Mouse (Mus musculus): ENCODE data around the gene Olfr960. TPM values are rescaled to one million over a fixed set of nuclear protein-coding genes. Genes with fewer than 3 reads are reported as not detected.

Gene Olfr960
- not detected in 2 replicates for polyA plus RNA-seq (2015; fragmentation: Nextera tagmentation; extraction: Ambion mirVana)

DNA sequence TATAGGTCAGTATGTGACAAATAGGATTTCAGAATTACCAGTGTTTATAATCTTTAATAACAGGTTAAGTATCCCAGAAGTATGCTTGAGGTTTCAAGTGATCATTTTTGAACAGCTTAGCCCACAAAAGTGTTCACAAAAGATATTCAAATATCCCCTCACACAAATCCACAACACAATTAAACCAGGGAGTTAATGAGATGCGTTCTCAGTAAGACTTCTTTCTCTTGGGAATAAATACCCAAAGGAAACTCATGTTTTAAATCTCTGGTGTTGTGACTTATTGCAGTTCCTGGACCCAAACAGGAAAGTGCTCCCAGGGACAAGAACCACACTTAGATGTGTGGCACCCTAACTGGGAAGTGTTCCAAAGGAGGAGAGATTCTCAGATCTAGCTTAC, at the start of gene Olfr960:
Gene Olfr960, plus strand, starts transcription at position 301 of the 400 bp plus-strand sequence.
- H3K9ac ChIP-seq = no peak within 1 kb of the TSS
- H3K36me3 ChIP-seq = no peaks in the 10 kb centered on the region
- H3K9me3 ChIP-seq = no peaks in the 10 kb centered on the region
- H3K27me3 ChIP-seq (replicated peaks) = no peaks in the 10 kb centered on the region
- no peak within 1 kb of the TSS for H3K27ac ChIP-seq
- H3K4me2 ChIP-seq = no peak within 1 kb of the TSS
- 79% methylated on average over 1 of the region's 1 CpGs for WGBS
- no peak within 1 kb of the TSS for H3K4me3 ChIP-seq (replicated peaks)
- H3K4me1 ChIP-seq = no peaks in the 10 kb centered on the region
- ATAC-seq (ENCODE audit: insufficient read depth, low FRiP score, low read depth) = no peak

DNA sequence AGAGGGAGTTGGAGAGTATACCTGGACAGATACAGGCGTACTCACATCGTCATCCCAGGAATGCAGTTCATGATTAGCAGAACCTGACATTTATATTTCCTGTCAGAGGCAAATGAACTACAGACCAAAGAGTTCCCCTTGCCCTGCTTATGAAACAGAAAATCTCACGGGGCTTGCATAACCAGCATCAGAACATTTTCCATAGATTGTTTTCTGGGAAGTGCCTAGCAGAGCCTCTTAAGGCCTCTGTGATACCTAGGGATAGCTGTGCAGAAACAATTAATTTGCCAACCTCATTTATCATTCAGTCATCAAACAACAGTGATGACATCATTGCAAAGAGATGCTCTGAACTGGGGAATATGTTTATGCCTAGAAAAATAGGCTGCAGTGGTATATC, 45.7 kb upstream of the Olfr960 start, which contains the start of gene Olfr959:
Gene Olfr959, minus strand, starts transcription at position 101 of the 400 bp plus-strand sequence.
- ATAC-seq (ENCODE audit: insufficient read depth, low FRiP score, low read depth) = no peak

DNA sequence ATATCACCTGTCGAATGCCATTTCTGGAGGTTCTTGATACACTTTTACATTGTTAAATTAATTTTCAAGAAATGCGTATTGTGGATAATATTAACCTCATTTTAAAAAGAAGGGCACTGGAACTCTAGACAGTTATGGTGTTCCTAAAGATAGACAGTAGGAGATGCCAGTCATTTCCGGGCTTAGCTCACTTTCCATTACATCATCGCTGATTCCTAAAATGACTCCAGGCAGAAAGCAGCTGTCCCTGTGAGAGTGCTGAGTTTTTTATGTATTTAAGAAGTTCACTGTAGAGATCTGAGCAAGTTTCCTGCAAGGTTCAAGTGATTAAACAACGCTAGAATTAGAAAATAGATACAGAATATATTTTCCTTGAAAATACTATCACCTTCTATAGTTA, 44.1 kb upstream of the Olfr960 start:
- no peaks in the 10 kb centered on the region for H3K4me1 ChIP-seq
- H3K9me3 ChIP-seq = no peaks in the 10 kb centered on the region
- ATAC-seq (ENCODE audit: insufficient read depth, low FRiP score, low read depth) = no peak

More for the DNA sequence above, 45.7 kb upstream of the Olfr960 start, which contains the start of gene Olfr959:
- WGBS = 75% methylated on average over 3 of the region's 3 CpGs
- Histone ChIP-seq H3K4me2 (no peak within 1 kb of the TSS), H3K9me3 (no peaks in the 10 kb centered on the region), H3K36me3 (no peaks in the 10 kb centered on the region), H3K9ac (no peak within 1 kb of the TSS), H3K27ac (no peak within 1 kb of the TSS), H3K27me3 (replicated peaks) (no peaks in the 10 kb centered on the region), H3K4me3 (replicated peaks) (no peak within 1 kb of the TSS), H3K4me1 (no peaks in the 10 kb centered on the region)

DNA sequence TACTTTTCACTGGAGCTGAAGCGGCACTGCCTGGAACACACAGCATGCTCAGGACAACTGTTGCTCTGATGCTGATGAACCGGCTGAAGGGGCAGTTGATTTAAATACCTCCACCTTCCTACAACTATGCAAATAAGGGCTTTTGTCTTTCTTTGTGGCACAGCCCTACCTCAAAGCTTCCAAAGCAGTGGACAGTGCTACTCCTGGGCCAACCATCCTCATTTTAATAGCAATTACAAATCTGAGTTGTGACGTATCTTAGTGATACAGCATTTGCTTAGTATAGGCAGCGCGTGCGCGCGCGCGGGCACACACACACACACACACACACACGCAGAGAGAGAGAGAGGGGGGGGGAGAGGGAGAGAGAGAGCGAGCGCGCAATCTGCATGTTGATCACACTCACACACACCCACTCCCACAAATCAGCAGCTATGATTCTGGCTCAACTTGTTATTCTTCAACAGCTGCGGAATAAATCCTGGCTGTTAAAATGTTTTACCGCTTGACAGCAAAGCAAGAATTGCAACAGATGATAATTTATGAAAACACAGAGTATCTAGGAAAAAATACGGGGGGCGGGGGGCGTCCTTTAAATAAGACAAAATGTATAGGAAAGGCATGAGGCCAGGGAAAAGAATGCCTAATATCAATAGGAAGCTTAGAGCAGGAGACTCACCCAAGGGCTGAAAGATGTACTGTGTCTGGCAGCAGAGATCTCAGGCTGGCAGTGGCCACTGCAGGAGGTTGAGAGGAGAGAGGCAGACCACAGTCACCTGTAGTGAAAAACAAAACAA, 18.4 kb upstream of the Olfr960 start:
- ATAC-seq (ENCODE audit: insufficient read depth, low FRiP score, low read depth) = peak; percentile 56; the same call in 1 of the 2 replicates
- WGBS = under 1% methylated on average over 19 of the region's 19 CpGs
- no peaks in the 10 kb centered on the region for H3K36me3 ChIP-seq
- H3K4me2 ChIP-seq = peak overlapping the region; percentile 78
- no peaks in the 10 kb centered on the region for H3K27me3 ChIP-seq (replicated peaks)
- H3K27ac ChIP-seq = 0 out of 2 replicates have a peak overlapping the region, but pooled peaks have one; percentile 18
- H3K4me3 ChIP-seq (replicated peaks) = peak overlapping the region; percentile 43
- H3K9ac ChIP-seq = 0 out of 2 replicates have a peak overlapping the region, but pooled peaks have one; percentile 9
- no peaks in the 10 kb centered on the region for H3K9me3 ChIP-seq
- no peaks in the 10 kb centered on the region for H3K4me1 ChIP-seq

More for the DNA sequence above, 44.1 kb upstream of the Olfr960 start:
- WGBS = 82% methylated on average over 5 of the region's 5 CpGs
- H3K4me2 ChIP-seq = no peak overlapping the region
- no peaks in the 10 kb centered on the region for H3K36me3 ChIP-seq
- no peak overlapping the region for H3K4me3 ChIP-seq (replicated peaks)
- H3K27ac ChIP-seq = no peak overlapping the region
- no peak overlapping the region for H3K9ac ChIP-seq
- H3K27me3 ChIP-seq (replicated peaks) = no peaks in the 10 kb centered on the region

- 1% methylated on average over 9 of the region's 9 CpGs for WGBS
- Histone ChIP-seq H3K9ac (0 out of 2 replicates have a peak overlapping the region, but pooled peaks have one; percentile 9), H3K27ac (0 out of 2 replicates have a peak overlapping the region, but pooled peaks have one; percentile 18), H3K36me3 (no peaks in the 10 kb centered on the region), H3K27me3 (replicated peaks) (no peaks in the 10 kb centered on the region), H3K4me3 (replicated peaks) (peak overlapping the region; percentile 43), H3K9me3 (no peaks in the 10 kb centered on the region), H3K4me2 (peak overlapping the region; percentile 78), H3K4me1 (no peaks in the 10 kb centered on the region)
- ATAC-seq (ENCODE audit: insufficient read depth, low FRiP score, low read depth) = 0 out of 2 replicates have a peak, but pooled peaks have one; percentile 52
These were observed 17.8 kb upstream of the Olfr960 start for GRCm38 (mm10) chr9:39603333-39603845.

- WGBS = 0% methylated on average over 8 of the region's 8 CpGs
- H3K27me3 ChIP-seq (replicated peaks) = no peaks in the 10 kb centered on the region
- H3K27ac ChIP-seq = peak within 1 kb of the TSS; percentile 40; the same call in 1 of the 2 replicates
- 0 out of 2 replicates have a peak within 1 kb of the TSS, but pooled peaks have one; percentile 25 for H3K9ac ChIP-seq
- H3K36me3 ChIP-seq = no peaks in the 10 kb centered on the region
- H3K4me2 ChIP-seq = peak within 1 kb of the TSS; percentile 78
- peak within 1 kb of the TSS; percentile 43 for H3K4me3 ChIP-seq (replicated peaks)
- H3K9me3 ChIP-seq = no peaks in the 10 kb centered on the region
- no peaks in the 10 kb centered on the region for H3K4me1 ChIP-seq
- ATAC-seq (ENCODE audit: insufficient read depth, low FRiP score, low read depth) = peak; percentile 62; the same call in 1 of the 2 replicates
These were observed 17.1 kb upstream of the Olfr960 start, which contains the start of gene AW551984 for GRCm38 (mm10) chr9:39603999-39604453. Gene AW551984, minus strand, starts transcription at chr9:39604403.

GRCm38 (mm10) chr9:39608497-39608896, 12.7 kb upstream of the Olfr960 start:
- H3K27me3 ChIP-seq (replicated peaks) = no peaks in the 10 kb centered on the region
- no peaks in the 10 kb centered on the region for H3K4me1 ChIP-seq
- no peak overlapping the region for H3K9ac ChIP-seq
- H3K27ac ChIP-seq = no peak overlapping the region
- no peaks in the 10 kb centered on the region for H3K36me3 ChIP-seq
- H3K4me3 ChIP-seq (replicated peaks) = no peak overlapping the region
- ATAC-seq (ENCODE audit: insufficient read depth, low FRiP score, low read depth) = no peak
- no peaks in the 10 kb centered on the region for H3K9me3 ChIP-seq
- no peak overlapping the region for H3K4me2 ChIP-seq

- no peak within 1 kb of the TSS for H3K9ac ChIP-seq
- no peaks in the 10 kb centered on the region for H3K27me3 ChIP-seq (replicated peaks)
- H3K36me3 ChIP-seq = no peaks in the 10 kb centered on the region
- H3K27ac ChIP-seq = no peak within 1 kb of the TSS
- no peak within 1 kb of the TSS for H3K4me2 ChIP-seq
- ATAC-seq (ENCODE audit: insufficient read depth, low FRiP score, low read depth) = no peak
- 71% methylated on average over 3 of the region's 3 CpGs for WGBS
- no peaks in the 10 kb centered on the region for H3K9me3 ChIP-seq
- H3K4me1 ChIP-seq = no peaks in the 10 kb centered on the region
- no peak within 1 kb of the TSS for H3K4me3 ChIP-seq (replicated peaks)
These were observed 10.8 kb upstream of the Olfr960 start, which contains the start of gene Olfr148 for GRCm38 (mm10) chr9:39610355-39610754. Gene Olfr148, plus strand, starts transcription at chr9:39610655.

DNA sequence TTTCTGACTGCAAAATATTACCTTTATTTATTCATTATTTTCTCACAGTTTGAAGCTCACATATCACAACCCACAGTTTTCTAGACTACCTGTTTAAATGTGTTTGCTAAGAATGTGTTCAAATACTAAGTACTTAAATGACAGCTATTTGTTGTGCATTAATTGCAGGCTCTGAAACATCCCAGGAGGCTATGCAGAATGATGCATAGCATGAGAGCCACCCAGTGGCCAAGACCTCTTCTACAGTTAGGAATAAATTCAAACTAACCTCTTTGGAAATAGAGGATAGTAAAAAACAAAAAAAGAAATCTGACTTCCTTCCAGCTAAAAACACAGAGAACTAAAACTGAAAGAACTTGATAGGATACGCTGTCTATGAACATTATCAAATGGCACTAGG, 9.2 kb upstream of the Olfr960 start:
- ATAC-seq (ENCODE audit: insufficient read depth, low FRiP score, low read depth) = no peak
- H3K36me3 ChIP-seq = no peaks in the 10 kb centered on the region

GRCm38 (mm10) chr9:39623783-39624182, 2.6 kb downstream of the Olfr960 start:
- H3K9ac ChIP-seq = no peak overlapping the region
- H3K4me2 ChIP-seq = no peak overlapping the region
- no peaks in the 10 kb centered on the region for H3K4me1 ChIP-seq
- H3K9me3 ChIP-seq = no peaks in the 10 kb centered on the region
- no peak overlapping the region for H3K27ac ChIP-seq
- ATAC-seq (ENCODE audit: insufficient read depth, low FRiP score, low read depth) = no peak
- H3K27me3 ChIP-seq (replicated peaks) = no peaks in the 10 kb centered on the region
- no peaks in the 10 kb centered on the region for H3K36me3 ChIP-seq
- 90% methylated on average over 3 of the region's 3 CpGs for WGBS
- H3K4me3 ChIP-seq (replicated peaks) = no peak overlapping the region

More for the DNA sequence above, 9.2 kb upstream of the Olfr960 start:
- Histone ChIP-seq H3K27ac (no peak overlapping the region), H3K4me1 (no peaks in the 10 kb centered on the region), H3K9ac (no peak overlapping the region), H3K4me2 (no peak overlapping the region), H3K27me3 (replicated peaks) (no peaks in the 10 kb centered on the region), H3K9me3 (no peaks in the 10 kb centered on the region), H3K4me3 (replicated peaks) (no peak overlapping the region)
- WGBS = 62% methylated on average over 1 of the region's 1 CpGs

GRCm38 (mm10) chr9:39624711-39625110, 3.5 kb downstream of the Olfr960 start:
- H3K4me3 ChIP-seq (replicated peaks) = no peak overlapping the region
- no peaks in the 10 kb centered on the region for H3K36me3 ChIP-seq
- no peak overlapping the region for H3K4me2 ChIP-seq
- H3K27ac ChIP-seq = no peak overlapping the region
- H3K9me3 ChIP-seq = no peaks in the 10 kb centered on the region
- H3K4me1 ChIP-seq = no peaks in the 10 kb centered on the region
- no peak for ATAC-seq (ENCODE audit: insufficient read depth, low FRiP score, low read depth)
- H3K9ac ChIP-seq = no peak overlapping the region
- 50% methylated on average over 2 of the region's 2 CpGs for WGBS
- no peaks in the 10 kb centered on the region for H3K27me3 ChIP-seq (replicated peaks)

DNA sequence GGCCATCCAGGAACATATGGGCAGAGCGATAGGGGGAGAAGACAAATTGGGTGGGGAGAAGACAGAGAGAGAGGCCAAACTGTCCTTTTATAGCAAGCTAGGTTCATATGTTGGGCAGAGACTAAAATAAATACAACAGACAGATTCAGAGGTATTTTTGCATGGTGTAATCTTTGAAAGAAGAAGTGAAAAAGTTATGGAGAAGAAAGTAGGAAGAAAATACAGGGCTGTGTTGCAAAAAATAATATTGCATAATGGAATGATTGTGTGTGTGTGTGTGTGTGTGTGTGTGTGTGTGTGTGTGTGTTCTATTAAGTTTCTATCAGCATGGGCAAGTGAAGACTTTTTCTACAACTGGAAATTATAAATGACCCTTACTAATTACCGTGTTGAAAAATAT, 7.9 kb downstream of the Olfr960 start:
- H3K36me3 ChIP-seq = no peaks in the 10 kb centered on the region
- no peaks in the 10 kb centered on the region for H3K9me3 ChIP-seq
- WGBS = 70% methylated on average over 2 of the region's 2 CpGs
- no peak overlapping the region for H3K4me2 ChIP-seq
- no peak overlapping the region for H3K27ac ChIP-seq
- H3K4me3 ChIP-seq (replicated peaks) = no peak overlapping the region
- H3K4me1 ChIP-seq = no peaks in the 10 kb centered on the region
- no peak for ATAC-seq (ENCODE audit: insufficient read depth, low FRiP score, low read depth)
- H3K27me3 ChIP-seq (replicated peaks) = no peaks in the 10 kb centered on the region
- H3K9ac ChIP-seq = no peak overlapping the region
